ENCODE assay signal across 25 mouse cellular contexts in the genomic region with DNA sequence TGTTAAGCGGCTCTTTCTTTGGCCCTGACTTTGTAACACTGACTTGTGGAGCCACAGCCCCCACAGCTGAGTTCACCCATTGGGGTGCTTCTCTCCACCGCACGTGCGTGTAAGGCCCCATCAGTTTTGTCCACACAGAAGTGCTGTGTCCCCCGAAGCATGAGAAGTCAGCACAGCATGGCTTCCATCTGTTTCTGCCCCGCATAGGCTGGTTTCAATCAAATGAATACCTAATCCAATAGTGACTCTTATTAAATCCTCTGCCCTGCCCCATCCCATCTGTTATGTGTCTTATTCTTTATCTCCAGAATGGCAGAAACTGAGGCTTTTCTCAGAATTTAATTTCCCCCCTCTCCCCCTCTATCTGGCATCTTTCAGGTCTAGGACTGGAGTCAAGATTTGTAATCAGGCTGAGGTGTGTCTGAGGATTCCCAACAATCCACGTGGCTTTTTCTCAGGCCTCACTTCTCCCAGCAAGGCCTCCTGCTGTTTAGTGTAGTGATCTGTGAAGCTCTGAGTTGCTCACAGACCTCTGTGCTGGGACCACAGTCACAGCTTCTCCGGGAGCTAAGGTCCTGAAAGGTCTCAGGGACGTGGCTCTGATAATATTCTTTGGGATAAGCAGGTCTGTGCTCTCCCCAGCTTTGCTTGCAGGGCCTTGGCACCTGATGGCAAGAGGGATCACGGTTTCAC.
DNase-seq lines count a peak whose midpoint lies in the region; ATAC-seq and TF ChIP-seq lines count a peak whose summit lies in the region.
"Had no signal": no experiment of that assay in that cellular context is flagged by ENCODE, and none has a peak within 500 bp of the region (broad histone marks: within the 10 kb centered on the region; RNA-seq: fewer than 3 reads in every experiment).

No protein-coding gene starts in this region.

- H3K27ac ChIP-seq in embryonic facial prominence, embryonic 11.5 days (replicated peaks; ENCODE audit: low read depth, low read length), result no peak overlapping the region
- H3K27ac ChIP-seq in embryonic facial prominence, embryonic 10.5 days (replicated peaks), result no peak overlapping the region
- 0 out of 2 replicates have a peak overlapping the region, but pooled peaks have one; percentile 34 for H3K27ac ChIP-seq in hindbrain, postnatal 0 days
- no peak overlapping the region for H3K27ac ChIP-seq in hindbrain, embryonic 14.5 days
- H3K27ac ChIP-seq: forebrain, embryonic 13.5 days; limb, embryonic 13.5 days; lung, embryonic 15.5 days; neural tube, embryonic 12.5 days had no signal

- H3K9me3 ChIP-seq in embryonic facial prominence, embryonic 11.5 days (replicated peaks; ENCODE audit: control insufficient read depth, low read length), result no peaks in the 10 kb centered on the region
- no peaks in the 10 kb centered on the region for H3K9me3 ChIP-seq in embryonic facial prominence, embryonic 10.5 days
- H3K9me3 ChIP-seq in hindbrain, postnatal 0 days (ENCODE audit: low read length), result no peaks in the 10 kb centered on the region
- no peaks in the 10 kb centered on the region for H3K9me3 ChIP-seq in hindbrain, embryonic 14.5 days (ENCODE audit: control insufficient read depth, low read length)
- H3K9me3 ChIP-seq: forebrain, embryonic 13.5 days; heart, embryonic 12.5 days; limb, embryonic 13.5 days; lung, embryonic 15.5 days; neural tube, embryonic 12.5 days had no signal

- H3K4me1 ChIP-seq in embryonic facial prominence, embryonic 11.5 days (ENCODE audit: control insufficient read depth, insufficient read depth, low read length), result no peaks in the 10 kb centered on the region
- no peaks in the 10 kb centered on the region for H3K4me1 ChIP-seq in embryonic facial prominence, embryonic 10.5 days
- no peaks in the 10 kb centered on the region for H3K4me1 ChIP-seq in hindbrain, postnatal 0 days (ENCODE audit: insufficient read depth, low read length)
- no peaks in the 10 kb centered on the region for H3K4me1 ChIP-seq in hindbrain, embryonic 14.5 days (replicated peaks; ENCODE audit: control insufficient read depth, insufficient read depth, low read length)
- H3K4me1 ChIP-seq: forebrain, embryonic 13.5 days; heart, embryonic 12.5 days; limb, embryonic 13.5 days; lung, embryonic 15.5 days; neural tube, embryonic 12.5 days had no signal

- DNase-seq in embryonic facial prominence, embryonic 11.5 days (ENCODE audit: low spot score), result peak; percentile 33
- no peak for DNase-seq in embryonic facial prominence, embryonic 10.5 days (ENCODE audit: low spot score)
- DNase-seq in hindbrain, postnatal 0 days (ENCODE audit: low spot score), result peak; percentile 63
- DNase-seq in hindbrain, embryonic 14.5 days (ENCODE audit: low spot score), result no peak
- DNase-seq in MN1 (ENCODE audit: low spot score), result peak; percentile 61
- DNase-seq in retina, embryonic 14.5 days (ENCODE audit: low spot score), result peak; percentile 48
- DNase-seq in adrenal gland, adult 2 months, result no peak
- no peak for DNase-seq in thymus, postnatal 25 days
- DNase-seq: adrenal gland, postnatal 36 days; cerebellum, adult 8-10 months; gastrocnemius, postnatal 25 days; heart, adult 18-20 months; heart, postnatal 4 days; kidney, adult 9 months; kidney, postnatal 25 days had no signal

- TF ChIP-seq CTCF in hindbrain, postnatal 0 days (IDR thresholded peaks at IDR 0.05; ENCODE audit: low read depth), result no peak

- H3K36me3 ChIP-seq in embryonic facial prominence, embryonic 11.5 days (replicated peaks; ENCODE audit: control insufficient read depth, insufficient read depth, low read depth, low read length), result no peaks in the 10 kb centered on the region
- no peaks in the 10 kb centered on the region for H3K36me3 ChIP-seq in embryonic facial prominence, embryonic 10.5 days (replicated peaks)
- H3K36me3 ChIP-seq in hindbrain, postnatal 0 days (ENCODE audit: insufficient read depth, low read length), result no peaks in the 10 kb centered on the region
- no peaks in the 10 kb centered on the region for H3K36me3 ChIP-seq in hindbrain, embryonic 14.5 days (replicated peaks; ENCODE audit: control insufficient read depth, insufficient read depth)
- H3K36me3 ChIP-seq: heart, embryonic 12.5 days; limb, embryonic 13.5 days; lung, embryonic 15.5 days; neural tube, embryonic 12.5 days had no signal

- no peak for ATAC-seq in embryonic facial prominence, embryonic 11.5 days (replicated peaks; ENCODE audit: insufficient number of reproducible peaks, low FRiP score, low TSS enrichment, low read depth)
- ATAC-seq in hindbrain, postnatal 0 days, result peak; percentile 79
- ATAC-seq in hindbrain, embryonic 14.5 days (ENCODE audit: low FRiP score), result no peak
- ATAC-seq: forebrain, embryonic 13.5 days; intestine, postnatal 0 days; midbrain, embryonic 16.5 days had no signal

- H3K4me2 ChIP-seq in embryonic facial prominence, embryonic 11.5 days (ENCODE audit: low read depth, low read length), result no peak overlapping the region
- H3K4me2 ChIP-seq in hindbrain, postnatal 0 days (ENCODE audit: low read depth, low read length), result no peak overlapping the region
- no peak overlapping the region for H3K4me2 ChIP-seq in hindbrain, embryonic 14.5 days (replicated peaks)
- H3K4me2 ChIP-seq: forebrain, embryonic 13.5 days; heart, embryonic 12.5 days; limb, embryonic 13.5 days; liver, embryonic 11.5 days; lung, embryonic 15.5 days; midbrain, embryonic 11.5 days; neural tube, embryonic 12.5 days had no signal

- WGBS in embryonic facial prominence, embryonic 11.5 days, result 62% methylated on average over 10 of the region's 10 CpGs
- 67% methylated on average over 10 of the region's 10 CpGs for WGBS in embryonic facial prominence, embryonic 10.5 days
- WGBS in hindbrain, postnatal 0 days, result 39% methylated on average over 10 of the region's 10 CpGs
- 46% methylated on average over 10 of the region's 10 CpGs for WGBS in hindbrain, embryonic 14.5 days

- no peak overlapping the region for H3K4me3 ChIP-seq in embryonic facial prominence, embryonic 11.5 days (ENCODE audit: low read depth, low read length)
- no peak overlapping the region for H3K4me3 ChIP-seq in embryonic facial prominence, embryonic 10.5 days
- no peak overlapping the region for H3K4me3 ChIP-seq in hindbrain, postnatal 0 days (ENCODE audit: low read length)
- H3K4me3 ChIP-seq in hindbrain, embryonic 14.5 days (replicated peaks; ENCODE audit: low read length), result no peak overlapping the region
- H3K4me3 ChIP-seq: forebrain, embryonic 13.5 days; heart, embryonic 12.5 days; limb, embryonic 13.5 days; lung, embryonic 15.5 days; myocyte; neural tube, embryonic 12.5 days had no signal

- H3K9ac ChIP-seq in embryonic facial prominence, embryonic 11.5 days (replicated peaks; ENCODE audit: low read length), result no peak overlapping the region
- H3K9ac ChIP-seq in hindbrain, postnatal 0 days (replicated peaks; ENCODE audit: low read length), result no peak overlapping the region
- H3K9ac ChIP-seq in hindbrain, embryonic 14.5 days, result no peak overlapping the region
- H3K9ac ChIP-seq: forebrain, embryonic 13.5 days; heart, embryonic 12.5 days; limb, embryonic 13.5 days; lung, embryonic 15.5 days; neural tube, embryonic 12.5 days had no signal

- no peaks in the 10 kb centered on the region for H3K27me3 ChIP-seq in embryonic facial prominence, embryonic 11.5 days (ENCODE audit: control insufficient read depth, insufficient read depth, low read length)
- no peaks in the 10 kb centered on the region for H3K27me3 ChIP-seq in embryonic facial prominence, embryonic 10.5 days (replicated peaks; ENCODE audit: low read depth, poor library complexity, severe bottlenecking)
- no peaks in the 10 kb centered on the region for H3K27me3 ChIP-seq in hindbrain, postnatal 0 days (ENCODE audit: insufficient read depth, low read length)
- no peaks in the 10 kb centered on the region for H3K27me3 ChIP-seq in hindbrain, embryonic 14.5 days (ENCODE audit: control insufficient read depth, insufficient read depth, low read length)
- H3K27me3 ChIP-seq: forebrain, embryonic 13.5 days; heart, embryonic 12.5 days; limb, embryonic 13.5 days; lung, embryonic 15.5 days; neural tube, embryonic 12.5 days had no signal

Comparison
In these comparisons a context has a peak if more than half of its experiments do, and no peak if none do; other contexts are left out.
1. DNase-seq: peak in embryonic facial prominence, embryonic 11.5 days (single experiment), hindbrain, postnatal 0 days (single experiment), MN1 (single experiment) and retina, embryonic 14.5 days (single experiment); none in embryonic facial prominence, embryonic 10.5 days (single experiment), hindbrain, embryonic 14.5 days (single experiment), adrenal gland, adult 2 months (single experiment) and thymus, postnatal 25 days (single experiment).